Mouse (Mus musculus) megakaryocyte-erythroid progenitor cell, adult 5-6 weeks (primary cell): ENCODE results near the gene Trim72. TPM values are rescaled to one million over a fixed set of nuclear protein-coding genes. Genes with fewer than 3 reads are reported as not detected.

Experiments
- ATAC-seq: replicated peaks from 2 replicates; pipeline ENCODE4 v1.8.0; 2016; ENCODE audit warnings: mild to moderate bottlenecking, inconsistent platforms; ENCODE audit not compliant: severe bottlenecking, poor library complexity, low FRiP score, low TSS enrichment
- total RNA-seq, 2 experiments: library from RNA; stranded (forward) in 1 of 2; stranded (reverse) in 1 of 2; fragments of 200-1000, 215-1000 nt in 1 of 2; fragments of >200 nt in 1 of 2; fragmentation: Nextera tagmentation in 1 of 2; gene quantifications; 2 replicates each; pipeline ENCODE4 v1.2.3; 2014 to 2017

Trim72 gene
- total RNA-seq, 2 experiments from 2014 or later, result 0.52 TPM; not detected in 1

GRCm38 (mm10) chr7:128044142-128044785 is 40.5 kb downstream of the Trim72 start:
- ATAC-seq, result no peak

- ATAC-seq, result no peak
Observed at GRCm38 (mm10) chr7:128045640-128046039, 41.9 kb downstream of the Trim72 start.

GRCm38 (mm10) chr7:128048819-128049218 is 45.1 kb downstream of the Trim72 start:
- ATAC-seq, result peak; percentile 42; the same call in 1 of the 2 replicates

GRCm38 (mm10) chr7:128049254-128049653 is 45.5 kb downstream of the Trim72 start:
- ATAC-seq, result no peak

GRCm38 (mm10) chr7:128050739-128051138 is 47.0 kb downstream of the Trim72 start:
- peak; percentile 43; the same call in 1 of the 2 replicates for ATAC-seq

GRCm38 (mm10) chr7:128053061-128053460 is 49.3 kb downstream of the Trim72 start:
- ATAC-seq, result no peak

DNA sequence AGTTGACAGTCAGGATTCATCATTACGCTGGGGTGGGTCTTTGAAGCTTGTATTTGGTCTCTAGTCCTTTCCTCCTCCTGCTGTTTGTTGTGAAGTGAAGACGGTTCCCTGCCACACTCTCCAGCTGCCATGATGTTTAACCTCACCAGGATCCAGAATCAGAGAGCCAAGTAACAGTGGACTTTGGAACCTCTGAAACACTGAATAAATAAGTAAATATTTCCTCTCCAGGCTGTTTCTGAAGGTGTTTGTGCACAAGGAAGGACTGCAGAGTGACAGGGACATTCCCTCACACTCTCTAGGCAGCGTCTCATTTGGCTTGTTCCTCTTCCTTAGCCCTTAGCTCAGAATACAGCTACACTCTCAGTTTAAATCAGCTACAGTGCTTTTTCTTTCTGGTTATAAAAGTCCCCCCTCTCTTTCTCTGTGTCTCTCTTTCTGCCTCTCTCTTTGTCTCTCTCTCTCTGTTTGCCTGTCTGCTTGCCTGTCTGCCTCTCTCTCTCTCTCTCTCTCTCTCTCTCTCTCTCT is 53.2 kb downstream of the Trim72 start:
- no peak for ATAC-seq

DNA sequence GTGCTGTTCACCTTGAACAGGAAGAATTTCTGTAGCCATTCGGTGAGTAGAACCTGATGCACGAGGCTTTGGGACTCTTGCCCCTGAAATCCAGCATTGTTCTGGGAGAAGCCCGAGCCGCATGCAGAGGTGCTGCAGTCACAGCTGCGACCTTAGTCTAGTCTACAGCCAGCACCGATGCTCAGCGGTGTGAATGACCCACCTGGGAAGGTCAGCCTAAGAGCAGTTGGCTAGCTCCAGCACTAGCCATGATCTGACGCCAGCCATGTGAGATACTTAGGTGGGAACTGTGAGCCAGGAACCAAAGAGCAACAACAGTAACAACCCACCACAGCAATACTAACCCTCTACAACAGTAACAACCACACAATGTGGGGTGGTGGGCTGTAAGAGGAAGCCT is 54.1 kb downstream of the Trim72 start:
- ATAC-seq, result no peak

DNA sequence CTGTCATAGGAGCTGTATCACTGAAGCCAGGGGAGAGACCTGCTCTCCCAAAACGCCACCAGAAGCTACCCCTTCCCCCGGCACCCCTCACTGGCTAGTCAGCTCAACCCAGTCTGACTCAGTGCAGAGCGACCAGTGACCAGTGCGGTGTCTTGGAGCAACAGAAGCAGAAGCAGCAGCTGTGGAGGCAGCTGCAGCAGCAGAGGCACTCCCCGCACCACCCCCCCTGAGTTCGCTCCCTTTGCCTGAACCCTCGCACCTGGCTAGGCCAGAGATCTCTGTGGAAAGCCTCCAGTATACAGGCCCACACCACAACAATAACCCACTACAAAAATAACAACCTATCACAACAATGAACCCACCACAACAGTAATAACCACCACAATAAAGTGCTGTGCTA is 54.8 kb downstream of the Trim72 start:
- no peak for ATAC-seq

- ATAC-seq, result no peak
Observed at GRCm38 (mm10) chr7:128059091-128059490, 55.3 kb downstream of the Trim72 start.

Other genes with a start within 250 kb of the Trim72 start
- 23.4 and 29.5 TPM in 2 replicates for gene Orai3, start 234.1 kb upstream of the Trim72 start, total RNA-seq (2014; fragmentation: Nextera tagmentation)
- gene Orai3, start 234.1 kb upstream of the Trim72 start, total RNA-seq (2017), result 21.0 and 22.9 TPM in 2 replicates
- gene Setd1a, start 227.3 kb upstream of the Trim72 start, total RNA-seq (2014; fragmentation: Nextera tagmentation), result 83.0 and 94.4 TPM in 2 replicates
- gene Setd1a, start 227.3 kb upstream of the Trim72 start, total RNA-seq (2017), result 10.6 and 19.5 TPM in 2 replicates
- gene Gm49388, start 218.3 kb upstream of the Trim72 start, total RNA-seq (2014; fragmentation: Nextera tagmentation), result 1.0 TPM in 1 of 2 replicates, not detected in the other
- gene Gm49388, start 218.3 kb upstream of the Trim72 start, total RNA-seq (2017), result 0.85 TPM in 1 of 2 replicates, not detected in the other
- 38.9 and 56.1 TPM in 2 replicates for gene Hsd3b7, start 203.3 kb upstream of the Trim72 start, total RNA-seq (2014; fragmentation: Nextera tagmentation)
- gene Hsd3b7, start 203.3 kb upstream of the Trim72 start, total RNA-seq (2017), result 16.8 and 60.3 TPM in 2 replicates
- gene Stx4a, start 179.7 kb upstream of the Trim72 start, total RNA-seq (2014; fragmentation: Nextera tagmentation), result 67.0 and 84.7 TPM in 2 replicates
- gene Stx4a, start 179.7 kb upstream of the Trim72 start, total RNA-seq (2017), result 31.5 and 44.7 TPM in 2 replicates
- 0.10 and 3.0 TPM in 2 replicates for gene Stx1b, start 179.4 kb upstream of the Trim72 start, total RNA-seq (2014; fragmentation: Nextera tagmentation)
- 0.19 and 4.3 TPM in 2 replicates for gene Stx1b, start 179.4 kb upstream of the Trim72 start, total RNA-seq (2017)
- 32.4 and 38.3 TPM in 2 replicates for gene Zfp646, start 127.7 kb upstream of the Trim72 start, total RNA-seq (2014; fragmentation: Nextera tagmentation)
- 36.9 and 43.3 TPM in 2 replicates for gene Zfp646, start 127.7 kb upstream of the Trim72 start, total RNA-seq (2017)
- 9.3 and 12.8 TPM in 2 replicates for gene Zfp668, start 127.1 kb upstream of the Trim72 start, total RNA-seq (2014; fragmentation: Nextera tagmentation)
- 2.3 and 2.8 TPM in 2 replicates for gene Zfp668, start 127.1 kb upstream of the Trim72 start, total RNA-seq (2017)
- gene Prss53, start 113.0 kb upstream of the Trim72 start, total RNA-seq (2014; fragmentation: Nextera tagmentation), result 0.81 TPM in 1 of 2 replicates, not detected in the other
- gene Prss53, start 113.0 kb upstream of the Trim72 start, total RNA-seq (2017), result not detected in 2 replicates
- not detected in 2 replicates for gene Gm21974, start 108.5 kb upstream of the Trim72 start, total RNA-seq (2014; fragmentation: Nextera tagmentation)
- not detected in 2 replicates for gene Gm21974, start 108.5 kb upstream of the Trim72 start, total RNA-seq (2017)
- 54.1 and 72.8 TPM in 2 replicates for gene Vkorc1, start 108.3 kb upstream of the Trim72 start, total RNA-seq (2014; fragmentation: Nextera tagmentation)
- gene Vkorc1, start 108.3 kb upstream of the Trim72 start, total RNA-seq (2017), result 25.4 and 37.0 TPM in 2 replicates
- gene Bckdk, start 99.9 kb upstream of the Trim72 start, total RNA-seq (2014; fragmentation: Nextera tagmentation), result 76.8 and 85.0 TPM in 2 replicates
- gene Bckdk, start 99.9 kb upstream of the Trim72 start, total RNA-seq (2017), result 32.4 and 62.8 TPM in 2 replicates
- gene Kat8, start 91.4 kb upstream of the Trim72 start, total RNA-seq (2014; fragmentation: Nextera tagmentation), result 32.7 and 37.9 TPM in 2 replicates
- gene Kat8, start 91.4 kb upstream of the Trim72 start, total RNA-seq (2017), result 27.0 and 35.8 TPM in 2 replicates
- gene Prss8, start 73.8 kb upstream of the Trim72 start, total RNA-seq (2014; fragmentation: Nextera tagmentation), result not detected in 2 replicates
- gene Prss8, start 73.8 kb upstream of the Trim72 start, total RNA-seq (2017), result not detected in 2 replicates
- 2.8 and 9.8 TPM in 2 replicates for gene Prss36, start 57.2 kb upstream of the Trim72 start, total RNA-seq (2014; fragmentation: Nextera tagmentation)
- gene Prss36, start 57.2 kb upstream of the Trim72 start, total RNA-seq (2017), result 2.5 and 3.4 TPM in 2 replicates
- gene Fus, start 36.5 kb upstream of the Trim72 start, total RNA-seq (2014; fragmentation: Nextera tagmentation), result 315 and 387 TPM in 2 replicates
- 61.4 and 85.2 TPM in 2 replicates for gene Fus, start 36.5 kb upstream of the Trim72 start, total RNA-seq (2017)
- 41.8 and 56.1 TPM in 2 replicates for gene Pycard, start 10.1 kb upstream of the Trim72 start, total RNA-seq (2014; fragmentation: Nextera tagmentation)
- 10.2 and 10.6 TPM in 2 replicates for gene Pycard, start 10.1 kb upstream of the Trim72 start, total RNA-seq (2017)
- gene Itgam, start 58.7 kb downstream of the Trim72 start, total RNA-seq (2014; fragmentation: Nextera tagmentation), result 3.2 TPM in 1 of 2 replicates, not detected in the other
- gene Itgam, start 58.7 kb downstream of the Trim72 start, total RNA-seq (2017), result 0.95 and 2.3 TPM in 2 replicates
- not detected in 2 replicates for gene Gm49368, start 58.7 kb downstream of the Trim72 start, total RNA-seq (2014; fragmentation: Nextera tagmentation)
- not detected in 2 replicates for gene Gm49368, start 58.7 kb downstream of the Trim72 start, total RNA-seq (2017)
- gene Itgax, start 125.6 kb downstream of the Trim72 start, total RNA-seq (2014; fragmentation: Nextera tagmentation), result 0.92 TPM in 1 of 2 replicates, not detected in the other
- gene Itgax, start 125.6 kb downstream of the Trim72 start, total RNA-seq (2017), result 0.46 and 2.7 TPM in 2 replicates
- gene Itgad, start 150.4 kb downstream of the Trim72 start, total RNA-seq (2014; fragmentation: Nextera tagmentation), result 0.11 TPM in 1 of 2 replicates, not detected in the other
- gene Itgad, start 150.4 kb downstream of the Trim72 start, total RNA-seq (2017), result not detected in 2 replicates
- gene Cox6a2, start 202.4 kb downstream of the Trim72 start, total RNA-seq (2014; fragmentation: Nextera tagmentation), result 2.8 TPM in 1 of 2 replicates, not detected in the other
- gene Cox6a2, start 202.4 kb downstream of the Trim72 start, total RNA-seq (2017), result not detected in 2 replicates
- gene Armc5, start 233.4 kb downstream of the Trim72 start, total RNA-seq (2014; fragmentation: Nextera tagmentation), result 15.3 and 18.1 TPM in 2 replicates
- 9.2 and 9.8 TPM in 2 replicates for gene Armc5, start 233.4 kb downstream of the Trim72 start, total RNA-seq (2017)
- 2.1 and 3.8 TPM in 2 replicates for gene 9130023H24Rik, start 234.1 kb downstream of the Trim72 start, total RNA-seq (2014; fragmentation: Nextera tagmentation)
- gene 9130023H24Rik, start 234.1 kb downstream of the Trim72 start, total RNA-seq (2017), result 2.2 and 4.8 TPM in 2 replicates
- gene Tgfb1i1, start 242.9 kb downstream of the Trim72 start, total RNA-seq (2014; fragmentation: Nextera tagmentation), result 2.2 TPM in 1 of 2 replicates, not detected in the other
- 0.27 and 1.3 TPM in 2 replicates for gene Tgfb1i1, start 242.9 kb downstream of the Trim72 start, total RNA-seq (2017)